Mouse (Mus musculus) lung, embryonic 16.5 days (tissue): ENCODE results near the gene St3gal4. TPM values are rescaled to one million over a fixed set of nuclear protein-coding genes. Genes with fewer than 3 reads are reported as not detected.

Experiments
- ATAC-seq: fragments of 200-750 bp; cut with Nextera tagmentation; 2 replicates; pipeline ENCODE4 v1.8.0; 2017; ENCODE audit warnings: low read depth, mild to moderate bottlenecking, moderate library complexity
- H3K27ac ChIP-seq: fragments of 300-500 bp; sonication (generic); 2 replicates; pipeline ENCODE4 v1.5.1; 2014; ENCODE audit warnings: mild to moderate bottlenecking, control low read depth, low read length
- H3K27me3 ChIP-seq: fragments of 300-500 bp; sonication (generic); 2 replicates; pipeline ENCODE4 v1.6.1; 2014; ENCODE audit warnings: low read depth, low read length, mixed read lengths; ENCODE audit not compliant: control insufficient read depth, insufficient read depth
- H3K36me3 ChIP-seq: fragments of 300-500 bp; sonication (generic); 2 replicates; pipeline ENCODE4 v1.6.1; 2014; ENCODE audit warnings: low read length; ENCODE audit not compliant: control insufficient read depth, insufficient read depth
- H3K4me1 ChIP-seq: fragments of 300-500 bp; sonication (generic); replicated peaks from 2 replicates; pipeline ENCODE4 v1.6.1; 2014; ENCODE audit warnings: low read length, mixed read lengths; ENCODE audit not compliant: control insufficient read depth, insufficient read depth
- H3K4me2 ChIP-seq: fragments of 300-500 bp; sonication (generic); 2 replicates; pipeline ENCODE4 v1.6.1; 2014; ENCODE audit warnings: low read depth, low read length, control low read depth
- H3K4me3 ChIP-seq: fragments of 300-500 bp; sonication (generic); 2 replicates; pipeline ENCODE4 v1.5.1; 2014; ENCODE audit warnings: mild to moderate bottlenecking, low read length, control low read depth
- H3K9ac ChIP-seq: fragments of 300-500 bp; sonication (generic); 2 replicates; pipeline ENCODE4 v1.6.1; 2014; ENCODE audit warnings: low read length, control low read depth
- H3K9me3 ChIP-seq: fragments of 300-500 bp; sonication (generic); 2 replicates; pipeline ENCODE4 v1.6.1; 2016; ENCODE audit warnings: low read length; ENCODE audit not compliant: control insufficient read depth
- WGBS: fragments of 180-500 bp; shearing (Covaris S2); extraction: QIAGEN DNeasy Blood & Tissue Kit; methylation state at CpG from one replicate; pipeline ENCODE4 v1.1.7; 2014; 5-methylcytosine and 5-hydroxymethylcytosine counted together
- polyA plus RNA-seq: library from polyadenylated mRNA; unstranded; fragments of >200 nt; fragmentation: Nextera tagmentation; extraction: Ambion mirVana; gene quantifications from 2 replicates; pipeline ENCODE4 v1.2.1, GENCODE M21; 2015

The St3gal4 gene
- polyA plus RNA-seq, 1 experiment from 2014 or later: 39.3 TPM

GRCm38 (mm10) chr9:35123456-35123803 is 4.4 kb upstream of the St3gal4 start:
- no peaks in the 10 kb centered on the region for H3K9me3 ChIP-seq
- peak overlapping the region; percentile 78 for H3K27ac ChIP-seq
- H3K36me3 ChIP-seq: peaks cover 4% of the 10 kb centered on the region
- H3K4me3 ChIP-seq: no peak overlapping the region
- H3K27me3 ChIP-seq: no peaks in the 10 kb centered on the region
- peak; percentile 82 for ATAC-seq
- peaks cover 24% of the 10 kb centered on the region for H3K4me1 ChIP-seq
- no peak overlapping the region for H3K9ac ChIP-seq
- H3K4me2 ChIP-seq: no peak overlapping the region
- WGBS: 33% methylated on average over 2 of the region's 2 CpGs

- Histone ChIP-seq H3K27ac (peak overlapping the region; percentile 78), H3K9ac (no peak overlapping the region), H3K27me3 (no peaks in the 10 kb centered on the region), H3K36me3 (peaks cover 4% of the 10 kb centered on the region), H3K9me3 (no peaks in the 10 kb centered on the region), H3K4me2 (no peak overlapping the region), H3K4me3 (no peak overlapping the region), H3K4me1 (peaks cover 27% of the 10 kb centered on the region)
- no peak for ATAC-seq
- 73% methylated on average over 5 of the region's 5 CpGs for WGBS
Observed at GRCm38 (mm10) chr9:35122551-35123266, 3.6 kb upstream of the St3gal4 start.

GRCm38 (mm10) chr9:35118563-35118962 is 505 bp downstream of the St3gal4 start:
- WGBS: 82% methylated on average over 2 of the region's 2 CpGs
- H3K36me3 ChIP-seq: no peaks in the 10 kb centered on the region
- no peaks in the 10 kb centered on the region for H3K27me3 ChIP-seq
- ATAC-seq: no peak
- no peak overlapping the region for H3K27ac ChIP-seq
- H3K9me3 ChIP-seq: no peaks in the 10 kb centered on the region
- H3K4me2 ChIP-seq: no peak overlapping the region
- H3K4me3 ChIP-seq: no peak overlapping the region
- no peak overlapping the region for H3K9ac ChIP-seq
- peaks cover 25% of the 10 kb centered on the region for H3K4me1 ChIP-seq

GRCm38 (mm10) chr9:35117384-35118295 is 1.4 kb downstream of the St3gal4 start:
- Histone ChIP-seq H3K27me3 (no peaks in the 10 kb centered on the region), H3K4me3 (peak overlapping the region; percentile 79), H3K9me3 (no peaks in the 10 kb centered on the region), H3K4me1 (peaks cover 21% of the 10 kb centered on the region), H3K27ac (peak overlapping the region; percentile 92), H3K36me3 (no peaks in the 10 kb centered on the region), H3K9ac (peak overlapping the region; percentile 90), H3K4me2 (peak overlapping the region; percentile 73)
- WGBS: 16% methylated on average over 15 of the region's 15 CpGs
- ATAC-seq: peak; percentile 25

- Histone ChIP-seq H3K27ac (peak overlapping the region; percentile 92), H3K27me3 (no peaks in the 10 kb centered on the region), H3K9ac (peak overlapping the region; percentile 90), H3K36me3 (no peaks in the 10 kb centered on the region), H3K9me3 (no peaks in the 10 kb centered on the region), H3K4me2 (peak overlapping the region; percentile 73), H3K4me3 (peak overlapping the region; percentile 79), H3K4me1 (peaks cover 26% of the 10 kb centered on the region)
- peak; percentile 92 for ATAC-seq
- under 1% methylated on average over 60 of the region's 84 CpGs for WGBS
Observed at GRCm38 (mm10) chr9:35116391-35117381, 2.4 kb downstream of the St3gal4 start.

GRCm38 (mm10) chr9:35115804-35116203 is 3.3 kb downstream of the St3gal4 start:
- no peaks in the 10 kb centered on the region for H3K9me3 ChIP-seq
- H3K36me3 ChIP-seq: no peaks in the 10 kb centered on the region
- ATAC-seq: no peak
- peak overlapping the region; percentile 92 for H3K27ac ChIP-seq
- H3K4me3 ChIP-seq: peak overlapping the region; percentile 79
- WGBS: 27% methylated on average over 4 of the region's 4 CpGs
- peaks cover 32% of the 10 kb centered on the region for H3K4me1 ChIP-seq
- peak overlapping the region; percentile 73 for H3K4me2 ChIP-seq
- no peaks in the 10 kb centered on the region for H3K27me3 ChIP-seq
- H3K9ac ChIP-seq: peak overlapping the region; percentile 90

GRCm38 (mm10) chr9:35115299-35115698 is 3.8 kb downstream of the St3gal4 start:
- Histone ChIP-seq H3K27ac (no peak overlapping the region), H3K9me3 (no peaks in the 10 kb centered on the region), H3K4me1 (peaks cover 37% of the 10 kb centered on the region), H3K9ac (peak overlapping the region; percentile 90), H3K27me3 (no peaks in the 10 kb centered on the region), H3K4me3 (peak overlapping the region; percentile 79), H3K36me3 (no peaks in the 10 kb centered on the region), H3K4me2 (peak overlapping the region; percentile 73)
- WGBS: 51% methylated on average over 3 of the region's 4 CpGs
- no peak for ATAC-seq

GRCm38 (mm10) chr9:35114234-35114633 is 4.8 kb downstream of the St3gal4 start:
- 84% methylated on average over 3 of the region's 3 CpGs for WGBS
- Histone ChIP-seq H3K4me2 (peak overlapping the region; percentile 4; the same call in 1 of the 2 replicates), H3K4me3 (no peak overlapping the region), H3K27ac (no peak overlapping the region), H3K36me3 (no peaks in the 10 kb centered on the region), H3K27me3 (no peaks in the 10 kb centered on the region), H3K9me3 (no peaks in the 10 kb centered on the region), H3K9ac (peak overlapping the region; percentile 10; the same call in 1 of the 2 replicates), H3K4me1 (peaks cover 48% of the 10 kb centered on the region)
- no peak for ATAC-seq
